Mouse (Mus musculus): ENCODE measurements at regions not wholly inside any gene's neighbourhood (a gene's known extent, or its start where the extent isn't known, plus 50 kb on each side); places are given as distances from the start of the nearest gene placed in this dataset.

DNA sequence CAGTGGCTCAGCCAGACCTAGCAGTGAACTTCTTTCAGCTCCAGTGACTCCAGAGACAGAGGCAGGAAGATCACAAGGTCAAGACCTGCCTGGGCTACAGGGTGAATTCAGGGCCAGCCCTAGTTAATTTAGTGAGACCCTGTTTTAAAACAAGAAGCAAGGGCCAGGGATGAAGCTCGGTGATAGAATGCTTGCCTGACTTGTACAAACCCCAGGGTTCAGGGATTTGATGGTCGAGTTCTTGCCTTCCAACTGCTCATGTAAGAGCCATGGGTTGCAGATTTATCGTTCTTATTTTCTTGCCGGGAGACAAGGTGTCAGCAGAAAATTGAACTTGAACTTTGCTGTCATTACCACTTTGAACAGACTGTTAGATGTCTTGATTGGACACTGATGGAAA is 78.9 kb upstream of the Smyd2 start:
- ATAC-seq (replicated peaks; ENCODE audit: insufficient number of reproducible peaks, low FRiP score, low TSS enrichment, poor library complexity, severe bottlenecking) = no peak

DNA sequence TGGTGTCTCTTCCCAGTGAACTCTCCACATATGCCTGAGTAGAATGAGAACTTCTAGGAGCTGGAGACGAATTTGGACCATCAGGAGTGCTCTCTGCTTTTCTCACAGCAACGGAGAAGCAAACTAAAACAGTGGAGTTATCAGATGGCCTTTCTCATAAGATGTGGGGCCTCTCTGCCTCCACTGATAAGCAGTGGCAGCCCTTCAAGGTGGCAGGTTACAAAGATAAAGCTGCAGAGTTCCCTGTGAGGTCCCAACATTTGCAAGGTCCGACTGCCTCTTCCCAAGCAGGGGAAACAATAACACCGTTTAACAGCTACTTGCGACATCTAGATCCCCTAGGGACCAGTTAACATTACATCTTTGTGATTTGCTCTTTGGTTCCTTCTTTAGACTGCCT is 71.5 kb upstream of the Smyd2 start:
- ATAC-seq (replicated peaks; ENCODE audit: insufficient number of reproducible peaks, low FRiP score, low TSS enrichment, poor library complexity, severe bottlenecking) = no peak

- no peak for ATAC-seq (replicated peaks; ENCODE audit: insufficient number of reproducible peaks, low FRiP score, low TSS enrichment, poor library complexity, severe bottlenecking)
Observed at GRCm38 (mm10) chr1:189993221-189993620, 71.1 kb upstream of the Smyd2 start.

DNA sequence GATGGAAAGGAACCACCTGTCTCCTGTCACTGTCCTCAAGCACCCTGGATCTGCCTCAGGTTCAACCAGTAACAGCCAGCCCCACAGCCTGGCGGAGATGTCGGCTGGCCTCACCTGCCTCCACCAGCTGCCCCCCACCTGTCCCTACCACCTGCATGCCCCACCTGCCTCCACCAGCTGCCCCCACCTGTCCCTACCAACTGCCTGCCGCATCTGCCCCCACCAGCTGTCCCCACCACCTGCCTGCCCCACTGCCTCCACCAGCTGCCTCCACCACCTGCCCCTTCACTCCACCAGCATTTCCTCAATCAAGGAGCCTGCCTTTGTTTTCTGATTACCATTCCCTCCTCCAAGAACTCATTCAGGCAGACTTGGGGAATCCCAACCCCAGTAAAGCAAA is 68.9 kb upstream of the Smyd2 start:
- no peak for ATAC-seq (replicated peaks; ENCODE audit: insufficient number of reproducible peaks, low FRiP score, low TSS enrichment, poor library complexity, severe bottlenecking)

DNA sequence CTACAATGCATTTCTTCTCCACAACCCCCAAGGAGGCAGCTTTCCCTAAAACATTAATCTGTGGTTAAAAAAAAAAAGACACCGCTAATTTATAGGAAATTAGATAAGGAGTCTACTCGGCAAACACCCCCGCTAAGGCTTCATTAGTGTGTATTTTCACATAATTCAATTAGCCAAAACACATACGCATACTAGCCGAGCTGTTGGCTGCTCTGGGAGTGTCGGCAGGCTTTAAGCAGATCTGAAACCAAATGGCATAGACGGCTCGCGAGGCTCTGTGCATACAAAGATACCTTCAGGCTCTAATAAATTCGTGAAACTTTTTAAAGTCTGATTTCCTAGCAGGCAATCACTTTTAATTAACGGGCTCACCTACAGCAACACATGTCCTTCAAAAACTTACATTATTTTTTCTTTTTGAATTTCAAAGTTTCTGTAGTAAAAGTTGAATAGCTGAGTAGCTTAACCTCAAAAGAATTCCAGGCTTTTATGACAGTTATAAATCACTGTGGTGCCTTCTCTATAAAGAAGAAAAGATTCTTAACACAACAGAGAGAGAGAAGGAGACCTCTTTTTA is 68.0 kb upstream of the Smyd2 start:
- no peak for ATAC-seq (replicated peaks; ENCODE audit: insufficient number of reproducible peaks, low FRiP score, low TSS enrichment, poor library complexity, severe bottlenecking)

DNA sequence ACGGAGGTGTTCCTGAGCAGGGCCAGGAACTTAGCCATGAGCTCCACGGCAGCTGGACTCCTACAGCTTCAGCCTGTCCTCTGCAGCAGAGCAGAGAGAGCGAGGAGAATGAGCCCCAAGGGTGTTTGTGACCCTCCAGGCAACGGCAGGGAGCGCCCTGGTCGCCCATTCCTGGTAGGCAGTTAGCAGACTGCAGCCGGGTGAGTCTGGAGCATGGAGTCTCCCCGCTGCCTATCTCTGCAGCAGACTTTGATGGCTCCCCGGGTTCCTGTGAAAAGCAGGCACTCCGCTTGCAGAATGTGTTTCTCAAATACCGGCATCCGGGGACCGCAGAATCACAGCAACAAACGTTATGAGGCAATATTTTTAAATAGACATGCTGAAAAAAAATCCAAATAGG is 67.2 kb upstream of the Smyd2 start:
- ATAC-seq (replicated peaks; ENCODE audit: insufficient number of reproducible peaks, low FRiP score, low TSS enrichment, poor library complexity, severe bottlenecking) = no peak

- no peak for ATAC-seq (replicated peaks; ENCODE audit: insufficient number of reproducible peaks, low FRiP score, low TSS enrichment, poor library complexity, severe bottlenecking)
Observed at GRCm38 (mm10) chr1:189988864-189989263, 66.7 kb upstream of the Smyd2 start.

GRCm38 (mm10) chr1:189985516-189986205 is 63.5 kb upstream of the Smyd2 start:
- no peak for ATAC-seq (replicated peaks; ENCODE audit: insufficient number of reproducible peaks, low FRiP score, low TSS enrichment, poor library complexity, severe bottlenecking)

DNA sequence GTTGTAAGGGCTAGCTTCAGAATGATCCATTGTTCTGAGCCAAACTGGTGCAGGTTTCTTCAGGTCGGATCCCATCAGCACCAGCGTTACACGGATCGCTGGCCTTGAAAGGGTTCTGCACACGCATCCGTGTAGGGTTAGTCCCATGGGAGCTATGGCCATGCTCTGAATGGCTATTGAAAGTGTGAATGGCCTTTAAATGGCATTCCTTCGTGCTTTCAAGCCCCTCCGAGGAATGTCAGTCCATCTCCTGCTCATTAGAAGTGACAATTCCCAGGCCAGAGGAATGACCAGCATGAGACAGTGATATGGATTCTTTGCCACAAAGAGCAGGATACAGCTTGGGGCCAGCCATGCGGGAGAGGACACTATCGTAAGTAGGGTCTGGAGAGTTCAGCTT is 56.1 kb upstream of the Smyd2 start:
- ATAC-seq (replicated peaks; ENCODE audit: insufficient number of reproducible peaks, low FRiP score, low TSS enrichment, poor library complexity, severe bottlenecking) = no peak

GRCm38 (mm10) chr1:189975660-189976059 is 53.5 kb upstream of the Smyd2 start:
- no peak for ATAC-seq (replicated peaks; ENCODE audit: insufficient number of reproducible peaks, low FRiP score, low TSS enrichment, poor library complexity, severe bottlenecking)

GRCm38 (mm10) chr1:189972790-189973406 is 50.7 kb upstream of the Smyd2 start:
- ATAC-seq (replicated peaks; ENCODE audit: insufficient number of reproducible peaks, low FRiP score, low TSS enrichment, poor library complexity, severe bottlenecking) = peak; percentile 51

Measured in monocyte, adult 5-6 weeks (primary cell).